Mouse (Mus musculus) T-helper 1 cell (primary cell): ENCODE measurements at regions not wholly inside any gene's neighbourhood (a gene's known extent, or its start where the extent isn't known, plus 50 kb on each side); places are given as distances from the start of the nearest gene placed in this dataset.

Experiments
- in situ Hi-C: fragments of 300-600 bp; cut with MboI, MseI; formaldehyde crosslinking; loops from one replicate; pipeline ENCODE4 v1.15.1; 2025; ENCODE audit warnings: high pct_unique_total_duplicates

GRCm38 (mm10) chr17:49149896-49150295 is 217.7 kb downstream of the Lrfn2 start:
- in situ Hi-C loops, result no loop called here

DNA sequence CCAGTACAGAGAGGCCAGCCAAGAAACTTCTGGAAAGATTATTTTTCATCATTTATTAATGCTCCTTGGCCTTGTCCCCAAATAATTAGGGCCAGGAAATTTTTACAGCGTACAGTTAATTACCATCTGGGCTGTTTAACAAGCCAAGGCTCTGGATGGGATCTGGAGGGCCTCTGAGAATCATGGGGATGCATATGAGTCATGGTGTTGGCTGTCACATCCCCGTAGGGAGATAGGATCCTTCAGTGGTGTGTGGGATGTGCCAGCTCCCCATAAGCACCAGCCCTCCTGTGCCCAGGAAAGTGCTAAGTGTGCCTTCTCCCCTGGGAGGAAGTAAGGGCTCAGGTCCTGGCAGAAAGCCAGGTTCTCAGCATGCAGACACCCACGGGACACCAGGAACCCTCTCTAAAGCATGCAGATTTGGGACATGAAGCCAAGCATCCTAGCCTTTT is 218.8 kb downstream of the Lrfn2 start:
- in situ Hi-C loops, result no loop called here

DNA sequence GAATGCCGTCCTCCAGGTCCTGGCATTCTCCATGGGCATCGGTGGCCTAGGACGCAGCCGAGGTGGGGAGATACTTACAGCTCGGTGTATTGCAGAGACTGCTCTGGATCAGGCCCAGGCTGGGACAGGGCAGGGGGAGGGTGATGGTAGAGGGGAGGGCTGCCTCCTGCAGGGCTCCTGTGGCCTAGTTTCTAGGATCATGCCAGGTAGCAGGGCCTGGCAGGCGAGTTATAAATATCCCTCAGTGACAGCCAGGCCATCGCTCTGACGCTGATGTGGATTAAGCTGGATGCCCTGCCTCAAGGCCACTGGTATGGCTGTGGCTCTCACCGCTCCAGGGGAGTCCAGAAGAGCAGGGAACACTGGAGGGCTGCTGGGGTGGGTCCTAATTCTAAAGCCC is 221.8 kb downstream of the Lrfn2 start:
- in situ Hi-C loops, result no loop called here

DNA sequence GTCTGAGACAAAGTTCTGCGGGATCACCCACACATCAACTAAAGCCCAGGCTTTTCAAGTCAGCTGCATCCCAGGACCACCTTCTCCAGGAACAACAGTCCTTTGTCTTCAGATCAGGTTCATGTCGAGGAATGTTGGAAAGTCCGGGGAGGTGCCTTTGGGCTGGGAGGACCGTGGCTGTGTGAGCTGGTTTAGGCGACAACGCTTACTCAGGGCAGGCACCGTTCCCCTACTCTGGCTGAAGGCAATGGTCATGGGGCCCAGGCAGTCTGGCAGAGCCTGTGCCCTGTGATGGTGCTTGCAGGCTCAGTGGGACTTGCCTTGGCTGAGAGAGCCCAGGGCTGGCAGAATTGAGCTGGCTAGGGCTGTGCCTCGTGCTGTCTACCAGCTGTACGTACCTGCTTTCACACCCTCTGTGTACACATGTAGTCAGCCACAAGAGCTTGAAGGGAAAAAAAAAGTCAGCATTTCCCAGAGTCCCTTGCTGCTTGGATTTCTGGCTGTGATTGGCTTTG is 222.9 kb downstream of the Lrfn2 start:
- in situ Hi-C loops, result no loop called here

GRCm38 (mm10) chr17:49157586-49157985 is 225.4 kb downstream of the Lrfn2 start:
- in situ Hi-C loops, result no loop called here

- in situ Hi-C loops, result no loop called here
Observed at GRCm38 (mm10) chr17:49171252-49172047, 239.3 kb downstream of the Lrfn2 start.

GRCm38 (mm10) chr17:49172052-49172799 is 240.0 kb downstream of the Lrfn2 start:
- in situ Hi-C loops, result no loop called here

GRCm38 (mm10) chr17:49172800-49173150 is 240.6 kb downstream of the Lrfn2 start:
- in situ Hi-C loops, result no loop called here

DNA sequence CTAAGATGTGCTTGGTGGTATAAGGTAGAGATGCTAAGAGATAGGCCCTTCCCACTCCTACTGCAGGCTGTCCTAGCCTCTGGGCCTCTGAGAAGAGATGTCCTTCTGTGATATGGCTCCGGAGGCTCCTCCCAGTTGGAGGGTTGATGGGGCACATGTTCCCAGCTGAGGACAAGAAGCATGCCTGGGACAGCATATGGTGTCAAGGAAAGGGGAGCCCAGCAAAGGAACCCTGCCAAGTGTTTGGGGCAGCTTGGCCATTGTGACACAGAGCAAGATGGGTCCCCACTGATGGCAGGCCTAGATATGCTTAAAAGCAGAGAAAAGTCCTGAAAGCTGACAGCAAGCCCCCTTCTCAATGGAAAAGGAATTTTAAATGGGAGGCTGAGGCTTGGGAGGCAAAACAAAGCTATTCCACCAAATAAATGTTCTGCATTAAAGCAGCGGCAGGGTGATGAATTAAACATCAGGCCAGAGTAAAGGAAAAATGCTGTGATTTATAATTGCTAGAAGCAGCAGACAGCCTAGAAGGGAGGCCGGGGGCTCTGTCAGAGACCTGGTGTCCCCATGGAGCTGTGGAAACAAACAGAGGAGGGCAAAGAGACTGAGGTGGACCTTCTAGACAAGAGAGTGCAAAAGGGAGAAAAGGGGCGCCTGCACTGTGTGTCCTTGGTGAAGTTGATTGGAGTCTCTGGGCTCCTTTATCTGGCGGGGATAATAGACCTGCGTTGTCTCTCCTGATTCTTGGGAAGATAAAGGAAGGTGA is 246.0 kb downstream of the Lrfn2 start:
- in situ Hi-C loops, result loop anchor here (5.0 kb wide), 1 partner anchor 566 kb away; no protein-coding TSS in a partner anchor

DNA sequence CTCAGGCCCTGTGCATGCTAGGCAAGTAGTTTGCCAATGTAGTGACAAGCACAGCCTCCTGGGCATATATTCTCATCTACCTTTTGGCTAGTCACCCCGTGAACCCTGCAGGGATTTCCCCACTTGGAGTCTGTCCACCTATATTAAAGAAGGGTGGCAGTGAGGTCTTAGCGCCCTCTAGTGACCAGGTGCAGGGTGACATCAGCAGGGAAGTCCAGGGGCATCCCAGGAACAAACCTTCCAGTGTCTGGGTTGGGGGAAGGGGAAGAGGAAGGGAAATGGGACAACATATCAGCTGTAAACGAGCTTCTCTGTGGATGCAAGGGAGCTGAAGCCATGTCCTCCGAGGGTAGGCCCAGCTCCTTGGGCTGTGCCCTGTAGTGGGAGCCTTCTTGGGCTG is 245.7 kb upstream of the Mocs1 start:
- in situ Hi-C loops, result no loop called here

- in situ Hi-C loops, result no loop called here
Observed at GRCm38 (mm10) chr17:49183917-49184316, 244.2 kb upstream of the Mocs1 start.

DNA sequence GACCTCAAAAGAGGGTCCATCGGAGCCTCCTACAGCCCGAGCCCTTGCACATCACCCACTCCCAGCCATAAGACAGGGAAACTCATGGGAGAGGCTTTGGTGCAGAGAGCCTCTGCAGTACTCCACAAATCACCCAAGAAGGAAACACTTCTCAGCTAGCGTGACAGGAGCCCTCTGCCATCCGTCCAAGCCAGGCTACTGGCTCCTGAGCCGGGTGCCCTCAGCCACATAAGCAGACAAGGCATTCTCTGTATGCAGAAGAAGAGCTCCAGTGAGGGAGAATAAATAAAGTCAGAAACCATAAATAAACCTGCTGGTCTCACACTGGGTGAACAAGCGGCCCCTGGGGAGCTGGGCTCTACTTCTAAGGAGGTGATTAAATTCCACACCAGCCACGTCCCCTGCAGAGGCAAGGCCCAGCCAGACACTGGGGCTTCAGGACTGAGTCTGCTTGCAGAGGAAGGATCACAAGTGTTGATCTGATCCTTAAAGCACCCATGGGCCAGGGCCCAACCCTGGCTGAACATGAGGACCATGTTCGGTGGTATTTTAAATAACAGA is 243.0 kb upstream of the Mocs1 start:
- in situ Hi-C loops, result no loop called here

DNA sequence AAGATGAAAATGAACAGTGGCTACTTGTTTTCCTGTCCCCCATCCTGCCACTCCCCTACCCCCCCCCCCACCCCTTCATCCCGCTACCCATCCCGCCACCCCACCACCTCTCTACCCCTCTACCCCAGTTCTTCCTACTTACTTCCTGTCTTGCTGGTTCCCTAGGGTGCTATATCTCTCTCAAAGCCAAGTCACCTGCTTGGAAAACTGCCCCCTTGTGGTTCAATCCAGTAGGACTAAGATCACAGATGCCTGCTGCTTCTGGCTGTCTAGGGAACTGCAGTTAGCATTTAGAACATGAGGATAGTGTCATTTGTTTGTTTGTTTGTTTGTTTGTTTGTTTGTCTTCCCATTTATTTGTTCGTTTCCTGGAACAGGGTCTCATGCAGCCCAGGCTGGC is 238.4 kb upstream of the Mocs1 start:
- in situ Hi-C loops, result loop anchor here (10.0 kb wide), 1 partner anchor 255 kb away; the partner anchor contains the start of gene Lrfn2

GRCm38 (mm10) chr17:49190337-49190736 is 237.8 kb upstream of the Mocs1 start:
- in situ Hi-C loops, result loop anchor here (10.0 kb wide), 1 partner anchor 256 kb away; the partner anchor contains the start of gene Lrfn2

DNA sequence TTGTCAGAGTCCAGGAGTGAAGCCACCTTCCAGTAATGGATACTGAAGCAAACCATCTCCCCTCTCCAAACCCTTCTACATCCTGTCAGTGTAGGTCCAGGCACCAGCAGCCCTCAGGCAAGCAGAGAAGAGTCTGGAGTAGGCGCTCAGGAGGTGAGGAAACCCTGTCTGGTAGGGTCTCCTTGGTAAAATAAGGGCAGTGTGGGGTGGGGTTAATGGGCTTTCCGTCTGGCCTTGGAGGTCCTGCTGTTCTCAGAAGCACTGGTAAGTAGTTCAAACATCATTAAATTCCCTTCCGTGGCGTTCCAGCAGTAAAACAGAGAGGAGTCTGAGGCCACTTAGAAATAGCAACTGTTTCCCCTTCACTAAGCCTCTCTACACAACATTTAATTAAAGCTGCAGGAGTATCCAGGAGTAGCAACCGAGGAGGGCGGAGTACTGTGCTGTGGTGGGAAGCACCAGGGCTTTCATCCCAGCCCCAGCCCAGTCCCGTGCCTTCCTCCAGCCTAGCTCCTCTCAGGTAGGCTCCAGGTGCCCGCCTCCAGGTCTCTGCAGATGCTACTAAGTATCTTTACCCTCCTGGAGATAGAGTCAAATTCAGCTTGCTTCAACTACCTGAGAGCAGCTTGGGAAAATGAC is 232.0 kb upstream of the Mocs1 start:
- in situ Hi-C loops, result loop anchor here (10.0 kb wide), 1 partner anchor 261 kb away; the partner anchor contains the start of gene Lrfn2

DNA sequence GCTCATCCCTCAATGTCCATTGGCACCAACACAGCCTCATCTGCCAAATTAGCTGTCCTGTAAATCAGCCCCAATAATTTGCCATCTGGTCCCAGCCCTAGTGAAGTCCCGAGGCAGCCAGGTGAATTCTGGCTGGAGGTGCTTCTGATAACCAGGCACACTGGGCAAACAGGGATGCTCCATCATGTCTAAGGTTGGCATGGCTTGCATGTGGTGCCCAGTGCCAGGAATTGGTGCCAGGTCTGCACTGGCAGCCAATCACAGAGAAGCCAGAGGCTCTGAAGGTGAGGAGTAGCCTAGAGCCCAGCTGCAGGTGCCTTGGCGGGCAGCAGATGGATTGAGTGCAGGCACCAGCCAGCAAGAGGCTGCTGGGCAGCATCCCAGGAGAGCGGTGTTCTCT is 226.7 kb upstream of the Mocs1 start:
- in situ Hi-C loops, result no loop called here

- in situ Hi-C loops, result no loop called here
Observed at GRCm38 (mm10) chr17:49205095-49205494, 223.1 kb upstream of the Mocs1 start.

GRCm38 (mm10) chr17:49205564-49205963 is 222.6 kb upstream of the Mocs1 start:
- in situ Hi-C loops, result no loop called here

DNA sequence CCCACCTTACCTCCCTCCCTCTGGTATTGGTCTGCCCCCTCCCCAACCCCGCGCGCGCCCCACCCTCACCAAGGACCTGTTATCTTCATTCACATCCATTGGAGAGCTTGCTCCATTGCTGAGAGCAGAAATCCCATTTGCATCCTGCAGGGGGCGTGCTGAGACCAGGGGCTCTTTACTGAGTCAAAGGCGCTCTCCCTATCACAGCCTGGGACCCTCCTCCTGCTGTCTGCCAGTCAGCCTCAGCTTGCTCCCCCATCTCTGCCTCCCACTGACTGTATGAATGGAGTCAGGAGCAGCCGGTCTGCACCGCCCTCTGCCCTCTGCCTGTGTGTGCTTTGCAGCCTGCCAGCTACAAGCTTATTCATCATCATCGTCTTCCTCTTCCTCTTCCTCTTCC is 221.5 kb upstream of the Mocs1 start:
- in situ Hi-C loops, result no loop called here

GRCm38 (mm10) chr17:49208315-49208820 is 219.8 kb upstream of the Mocs1 start:
- in situ Hi-C loops, result no loop called here

GRCm38 (mm10) chr17:49212918-49213317 is 215.2 kb upstream of the Mocs1 start:
- in situ Hi-C loops, result no loop called here
